Mouse (Mus musculus) mouse embryonic stem cell (cell line): ENCODE measurements around the gene Gm17267.
"Not testable (repeated sequence)": the region's sequence is repeated elsewhere in the genome, so short reads cannot be mapped to it uniquely, and the experiment has no call there.

Source experiments
- in situ Hi-C, 2 experiments: fragments of 300-500 bp; cut with MboI; formaldehyde crosslinking; loops; 1 replicate in 1 of 2; 3 replicates in 1 of 2; pipeline ENCODE4 v1.14.3; 2019 to 2020; ENCODE audit warnings: low sequenced_read_pairs in 2 of 2, low pct_unique_long_range_greater_than_20kb in 1 of 2, mixed read lengths in 1 of 2; ENCODE audit not compliant: unreplicated experiment in 1 of 2

The Gm17267 gene

GRCm38 (mm10) chrX:126017257-126017656 is at the start of gene Gm17267:
TSS of gene Gm17267 (plus strand) at chrX:126017557.
- in situ Hi-C loops, result not testable (repeated sequence)
